Mouse (Mus musculus) R1 (cell line): ENCODE measurements around the gene Fam166a.
"Not testable (repeated sequence)": the region's sequence is repeated elsewhere in the genome, so short reads cannot be mapped to it uniquely, and the experiment has no call there.

Source experiments
- DNase-seq: peaks from one replicate; pipeline ENCODE4 v3.0.0-alpha.2; 2018; ENCODE audit warnings: low read depth, low spot score

The Fam166a gene

GRCm38 (mm10) chr2:25242101-25242506, 23.6 kb downstream of the Fam166a start, which contains the start of the genes Rnf208 and Cysrt1:
Gene Rnf208 (plus strand): TSS chr2:25242255.
Gene Cysrt1 (minus strand): TSS chr2:25242452.
- peak; percentile 53 for DNase-seq

GRCm38 (mm10) chr2:25243342-25243741, 24.8 kb downstream of the Fam166a start:
- DNase-seq = no peak

- DNase-seq = no peak
Measured at GRCm38 (mm10) chr2:25244144-25244543, 25.6 kb downstream of the Fam166a start.

- peak; percentile 43 for DNase-seq
Measured at GRCm38 (mm10) chr2:25246183-25247072, 27.9 kb downstream of the Fam166a start, which contains the start of gene AL732309.1. Gene AL732309.1 (minus strand): TSS chr2:25246863.

- no peak for DNase-seq
Measured at GRCm38 (mm10) chr2:25252331-25252730, 33.8 kb downstream of the Fam166a start.

- DNase-seq = peak; percentile 96
Measured at GRCm38 (mm10) chr2:25255284-25255779, 36.8 kb downstream of the Fam166a start, which contains the start of gene Tmem203. Gene Tmem203 (plus strand): TSS chr2:25255439.

GRCm38 (mm10) chr2:25256443-25257109, 38.0 kb downstream of the Fam166a start:
- peak; percentile 89 for DNase-seq

- not testable (repeated sequence) for DNase-seq
Measured at GRCm38 (mm10) chr2:25257250-25257649, 38.7 kb downstream of the Fam166a start.

GRCm38 (mm10) chr2:25258887-25259286, 40.3 kb downstream of the Fam166a start:
- peak; percentile 77 for DNase-seq

GRCm38 (mm10) chr2:25261870-25262269, 43.3 kb downstream of the Fam166a start:
- no peak for DNase-seq

GRCm38 (mm10) chr2:25262291-25262767, 43.8 kb downstream of the Fam166a start, which contains the start of gene Tprn:
Gene Tprn (plus strand): TSS chr2:25262618.
- DNase-seq = peak; percentile 100

- DNase-seq = no peak
Measured at GRCm38 (mm10) chr2:25262795-25263622, 44.5 kb downstream of the Fam166a start.

GRCm38 (mm10) chr2:25263623-25264285, 45.2 kb downstream of the Fam166a start:
- DNase-seq = no peak

- DNase-seq = no peak
Measured at GRCm38 (mm10) chr2:25264286-25264660, 45.7 kb downstream of the Fam166a start.

- no peak for DNase-seq
Measured at GRCm38 (mm10) chr2:25264851-25265250, 46.3 kb downstream of the Fam166a start.

GRCm38 (mm10) chr2:25265897-25266656, 47.5 kb downstream of the Fam166a start:
- no peak for DNase-seq

GRCm38 (mm10) chr2:25266720-25267119, 48.2 kb downstream of the Fam166a start:
- DNase-seq = no peak

- DNase-seq = no peak
Measured at GRCm38 (mm10) chr2:25267241-25267640, 48.7 kb downstream of the Fam166a start.

GRCm38 (mm10) chr2:25267746-25268309, 49.3 kb downstream of the Fam166a start:
- DNase-seq = no peak
